Comparison of ENCODE assay signal across 20 mouse cellular contexts in genomic region chr7:114083088-114083487, GRCm38 (mm10).
"Had no signal": no experiment of that assay in that cellular context is flagged by ENCODE, and none has a peak within 500 bp of the region (broad histone marks: within the 10 kb centered on the region; RNA-seq: fewer than 3 reads in every experiment).

No protein-coding gene starts in this region.

- H3K27ac ChIP-seq: limb, embryonic 10.5 days; limb, embryonic 13.5 days; liver, embryonic 12.5 days; liver, embryonic 15.5 days; macrophage; midbrain, embryonic 12.5 days; midbrain, embryonic 15.5 days; neural tube, embryonic 12.5 days; neural tube, embryonic 15.5 days had no signal

- H3K9ac ChIP-seq: limb, embryonic 13.5 days; liver, embryonic 12.5 days; liver, embryonic 15.5 days; midbrain, embryonic 12.5 days; midbrain, embryonic 15.5 days; neural tube, embryonic 12.5 days; neural tube, embryonic 15.5 days had no signal

- H3K36me3 ChIP-seq: limb, embryonic 10.5 days; limb, embryonic 13.5 days; liver, embryonic 12.5 days; liver, embryonic 15.5 days; midbrain, embryonic 12.5 days; midbrain, embryonic 15.5 days; neural tube, embryonic 12.5 days; neural tube, embryonic 15.5 days had no signal

- DNase-seq: kidney, adult 11 months; kidney, adult 9 months; kidney, postnatal 25 days; layer of hippocampus, adult 9-11 months; liver; lung, adult 18-20 months; right cerebral cortex, adult 18-20 months; right cerebral cortex, postnatal 14 days; right cerebral cortex, postnatal 4 days; thymus, postnatal 25 days had no signal

- ATAC-seq: liver, embryonic 12.5 days; midbrain, embryonic 15.5 days had no signal

- H3K9me3 ChIP-seq: limb, embryonic 10.5 days; limb, embryonic 13.5 days; liver, embryonic 12.5 days; liver, embryonic 15.5 days; midbrain, embryonic 12.5 days; midbrain, embryonic 15.5 days; neural tube, embryonic 12.5 days; neural tube, embryonic 15.5 days had no signal

- H3K27me3 ChIP-seq: limb, embryonic 13.5 days; liver, embryonic 12.5 days; liver, embryonic 15.5 days; midbrain, embryonic 12.5 days; midbrain, embryonic 15.5 days; neural tube, embryonic 12.5 days; neural tube, embryonic 15.5 days had no signal

- H3K4me2 ChIP-seq: limb, embryonic 13.5 days; liver, embryonic 12.5 days; liver, embryonic 15.5 days; midbrain, embryonic 12.5 days; midbrain, embryonic 15.5 days; neural tube, embryonic 12.5 days; neural tube, embryonic 15.5 days had no signal

- H3K4me3 ChIP-seq: layer of hippocampus, adult 2 months; limb, embryonic 10.5 days; limb, embryonic 13.5 days; liver, embryonic 12.5 days; liver, embryonic 15.5 days; midbrain, embryonic 12.5 days; midbrain, embryonic 15.5 days; neural tube, embryonic 12.5 days; neural tube, embryonic 15.5 days had no signal
